Mouse (Mus musculus): ENCODE data around the gene Klhl31. TPM values are rescaled to one million over a fixed set of nuclear protein-coding genes. Genes with fewer than 3 reads are reported as not detected.

Klhl31 gene
- polyA plus RNA-seq, 1 experiment from 2014 or later = 0.10 TPM

Other genes with a start within 250 kb of the Klhl31 start
- gene Lrrc1, start 91.6 kb upstream of the Klhl31 start, polyA plus RNA-seq (2015; fragmentation: Nextera tagmentation; extraction: Ambion mirVana) = 5.2 and 6.6 TPM in 2 replicates
- 16.7 and 16.8 TPM in 2 replicates for gene Gclc, start 118.0 kb downstream of the Klhl31 start, polyA plus RNA-seq (2015; fragmentation: Nextera tagmentation; extraction: Ambion mirVana)

All from midbrain, embryonic 15.5 days (tissue).